Mouse (Mus musculus) heart, postnatal 0 days (tissue): ENCODE results near the gene Folr2.

ENCODE experiments used
- CTCF ChIP-seq: IDR thresholded peaks from 2 replicates; pipeline ENCODE4 v1.5.1; 2016; ENCODE audit warnings: antibody characterized with exemption, control low read depth, low read depth
- EP300 ChIP-seq: IDR thresholded peaks from 2 replicates; pipeline ENCODE4 v1.6.1; 2016; ENCODE audit warnings: antibody characterized with exemption, low read depth

DNA sequence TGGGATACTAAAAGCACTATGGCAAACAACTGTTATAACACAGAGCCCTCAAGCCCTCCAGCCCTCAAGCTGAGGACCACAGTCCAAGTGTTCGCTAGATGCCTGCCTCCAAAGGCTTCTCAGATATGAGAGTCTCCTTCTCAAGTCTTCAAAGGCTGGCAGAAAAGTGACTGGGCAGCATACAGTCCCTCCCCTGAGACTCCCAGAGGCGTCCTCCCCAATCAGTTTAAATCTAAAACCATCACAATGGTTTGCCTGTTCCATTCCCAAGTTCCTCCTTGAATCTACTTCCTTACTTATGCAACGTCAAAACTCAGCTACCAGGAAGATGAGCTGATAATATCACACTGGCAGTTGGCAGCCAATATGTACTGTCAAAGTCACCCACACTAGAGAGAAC is 6.4 kb upstream of the Folr2 start, which contains the start of gene Anapc15:
- TF ChIP-seq CTCF (no peak), EP300 (no peak)
